Mouse (Mus musculus) kidney, adult 2 months (tissue): Measurements from ENCODE around the gene Tcf23. TPM values are rescaled to one million over a fixed set of nuclear protein-coding genes. Genes with fewer than 3 reads are reported as not detected.

ENCODE experiments used
- DNase-seq: peaks from one replicate; pipeline ENCODE4 v3.0.0; 2021
- H3K27ac ChIP-seq: fragments of 200-500 bp; 2 replicates; pipeline ENCODE4 v1.5.1; 2012; ENCODE audit warnings: low read depth, low read length, control low read depth, inconsistent platforms; ENCODE audit not compliant: insufficient read depth
- H3K27me3 ChIP-seq: fragments of 200-500 bp; replicated peaks from 2 replicates; pipeline ENCODE4 v1.6.1; 2012; ENCODE audit warnings: mild to moderate bottlenecking, moderate library complexity, low read length, inconsistent platforms; ENCODE audit not compliant: control insufficient read depth, insufficient read depth
- H3K36me3 ChIP-seq: fragments of 200-500 bp; 2 replicates; pipeline ENCODE4 v1.6.1; 2012; ENCODE audit warnings: mild to moderate bottlenecking, moderate library complexity, low read length, inconsistent platforms; ENCODE audit not compliant: control insufficient read depth, insufficient read depth
- H3K4me1 ChIP-seq: fragments of 200-500 bp; 2 replicates; pipeline ENCODE4 v1.6.1; 2011; ENCODE audit warnings: low read length; ENCODE audit not compliant: control insufficient read depth, insufficient read depth
- H3K4me3 ChIP-seq: fragments of 200-500 bp; 2 replicates; pipeline ENCODE4 v1.5.1; 2011; ENCODE audit warnings: mild to moderate bottlenecking, low read depth, low read length, control low read depth; ENCODE audit not compliant: insufficient read depth
- CTCF ChIP-seq: fragments of 200-500 bp; conservative IDR thresholded peaks from 2 replicates; pipeline ENCODE4 v1.5.1; 2011; ENCODE audit warnings: low read depth, mild to moderate bottlenecking, control low read depth, low read length, moderate library complexity, mixed read lengths; ENCODE audit not compliant: insufficient read depth, insufficient read length
- POLR2A ChIP-seq: fragments of 200-500 bp; IDR thresholded peaks from one replicate; pipeline ENCODE4 v1.6.1; 2011; ENCODE audit warnings: low read depth, low read length, control low read depth
- WGBS: fragments of 180-500 bp; shearing (Covaris S2); methylation state at CpG from one replicate; pipeline ENCODE4 v1.1.7; 2018; 5-methylcytosine and 5-hydroxymethylcytosine counted together
- polyA plus RNA-seq: library from polyadenylated mRNA; depleted of rRNA; stranded (reverse); fragments of >200 nt; gene quantifications from 2 replicates; pipeline ENCODE4 v1.2.3, GENCODE M21; 2012

Gene Tcf23
- polyA plus RNA-seq, 1 experiment = 0.16 TPM

GRCm38 (mm10) chr5:30957891-30958290 lies 10.6 kb upstream of the Tcf23 start:
- 86% methylated on average over 6 of the region's 6 CpGs for WGBS
- H3K4me1 ChIP-seq = peaks cover 17% of the 10 kb centered on the region
- TF ChIP-seq CTCF (no peak), POLR2A (peak; percentile 24)
- H3K27me3 ChIP-seq = no peaks in the 10 kb centered on the region
- DNase-seq = no peak
- no peak overlapping the region for H3K4me3 ChIP-seq
- no peak overlapping the region for H3K27ac ChIP-seq
- peaks cover 1% of the 10 kb centered on the region; the same call in 1 of the 2 replicates for H3K36me3 ChIP-seq

DNA sequence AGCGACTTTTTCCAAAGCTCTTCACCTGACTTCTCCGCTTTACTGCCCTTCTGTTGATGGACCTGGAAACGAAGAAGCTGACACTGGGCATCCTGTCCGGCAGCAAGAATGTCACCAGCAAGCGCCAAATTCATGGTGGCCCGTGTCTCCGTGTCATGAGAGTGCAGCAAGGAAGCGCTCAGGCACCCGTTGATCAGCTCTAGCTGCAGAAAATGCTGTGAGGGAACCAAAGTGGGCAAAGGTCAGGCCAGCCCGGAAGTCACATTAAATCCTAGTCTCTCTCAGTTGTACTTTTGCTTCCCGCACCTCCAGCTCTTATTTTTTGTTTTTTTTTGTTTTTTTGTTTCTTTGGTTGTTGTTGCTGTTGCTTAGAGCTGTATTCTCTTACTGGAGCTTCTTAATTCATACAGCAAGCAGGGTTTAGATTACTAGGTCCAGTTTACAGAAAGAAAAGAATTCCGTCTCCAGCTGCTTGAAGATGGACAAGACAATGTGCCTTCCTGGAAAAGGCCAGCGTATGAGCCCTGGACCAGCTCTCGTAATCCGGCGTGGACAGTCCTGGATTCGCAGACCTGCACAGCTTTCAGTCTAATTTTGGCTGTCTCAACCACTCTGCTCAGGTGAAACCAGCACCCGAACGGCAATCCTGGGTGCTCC lies 9.1 kb upstream of the Tcf23 start:
- peaks cover 17% of the 10 kb centered on the region for H3K4me1 ChIP-seq
- 8% methylated on average over 19 of the region's 19 CpGs for WGBS
- peak overlapping the region; percentile 94 for H3K4me3 ChIP-seq
- TF ChIP-seq POLR2A (no peak), CTCF (no peak)
- peak overlapping the region; percentile 79 for H3K27ac ChIP-seq
- H3K36me3 ChIP-seq = peaks cover 1% of the 10 kb centered on the region; the same call in 1 of the 2 replicates
- peak; percentile 79 for DNase-seq
- H3K27me3 ChIP-seq = no peaks in the 10 kb centered on the region

DNA sequence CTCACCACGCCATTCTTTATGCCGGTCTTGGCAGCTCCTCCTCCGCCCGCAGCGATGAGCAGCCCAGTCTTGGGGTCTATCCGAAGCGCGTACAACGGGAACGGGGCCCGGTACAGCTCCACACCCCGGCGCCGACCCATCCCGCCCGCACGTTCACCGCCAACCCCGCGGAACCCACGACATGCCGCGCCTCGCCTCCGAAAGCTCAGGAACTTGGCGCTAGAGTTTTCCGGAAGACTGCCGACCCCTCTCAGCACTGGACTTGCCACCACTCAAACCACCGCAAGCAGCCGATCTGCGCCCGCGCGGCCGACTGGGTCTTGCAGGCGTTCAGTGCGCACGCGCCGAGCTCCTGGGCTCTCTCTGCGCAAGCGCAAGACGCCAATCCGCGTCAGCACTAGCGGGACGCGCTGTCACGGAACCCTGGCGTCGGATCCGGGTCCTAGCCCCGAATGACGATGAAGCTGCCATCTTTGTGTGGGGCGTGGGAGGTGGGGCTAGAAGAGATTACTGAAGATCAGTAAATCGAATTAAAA lies 8.4 kb upstream of the Tcf23 start, which contains the start of gene Preb:
TSS of gene Preb (minus strand) at position 396 of the 536 bp plus-strand sequence.
- peak; percentile 99 for DNase-seq
- 1% methylated on average over 56 of the region's 56 CpGs for WGBS
- Histone ChIP-seq H3K27ac (peak within 1 kb of the TSS; percentile 86), H3K27me3 (no peaks in the 10 kb centered on the region), H3K4me1 (peaks cover 17% of the 10 kb centered on the region), H3K4me3 (peak within 1 kb of the TSS; percentile 94), H3K36me3 (peaks cover 1% of the 10 kb centered on the region; the same call in 1 of the 2 replicates)
- TF ChIP-seq CTCF = no peak
- TF ChIP-seq POLR2A = peak; percentile 63

GRCm38 (mm10) chr5:30960814-30961213 lies 7.6 kb upstream of the Tcf23 start:
- no peak for DNase-seq
- no peak overlapping the region for H3K4me3 ChIP-seq
- H3K4me1 ChIP-seq = peaks cover 17% of the 10 kb centered on the region
- WGBS = 90% methylated on average over 2 of the region's 2 CpGs
- no peak for TF ChIP-seq CTCF
- no peak for TF ChIP-seq POLR2A
- peak overlapping the region; percentile 86; the same call in 1 of the 2 replicates for H3K27ac ChIP-seq
- no peaks in the 10 kb centered on the region for H3K27me3 ChIP-seq
- 0 out of 2 replicates have a peak, but pooled peaks cover 1% of the 10 kb centered on the region for H3K36me3 ChIP-seq

- Histone ChIP-seq H3K4me1 (peaks cover 17% of the 10 kb centered on the region), H3K4me3 (no peak overlapping the region), H3K27ac (peak overlapping the region; percentile 41; the same call in 1 of the 2 replicates), H3K27me3 (no peaks in the 10 kb centered on the region), H3K36me3 (0 out of 2 replicates have a peak, but pooled peaks cover 1% of the 10 kb centered on the region)
- TF ChIP-seq POLR2A = no peak
- no peak for TF ChIP-seq CTCF
- 52% methylated on average over 10 of the region's 10 CpGs for WGBS
- peak; percentile 59 for DNase-seq
Measured at GRCm38 (mm10) chr5:30961545-30962505, 6.6 kb upstream of the Tcf23 start.

DNA sequence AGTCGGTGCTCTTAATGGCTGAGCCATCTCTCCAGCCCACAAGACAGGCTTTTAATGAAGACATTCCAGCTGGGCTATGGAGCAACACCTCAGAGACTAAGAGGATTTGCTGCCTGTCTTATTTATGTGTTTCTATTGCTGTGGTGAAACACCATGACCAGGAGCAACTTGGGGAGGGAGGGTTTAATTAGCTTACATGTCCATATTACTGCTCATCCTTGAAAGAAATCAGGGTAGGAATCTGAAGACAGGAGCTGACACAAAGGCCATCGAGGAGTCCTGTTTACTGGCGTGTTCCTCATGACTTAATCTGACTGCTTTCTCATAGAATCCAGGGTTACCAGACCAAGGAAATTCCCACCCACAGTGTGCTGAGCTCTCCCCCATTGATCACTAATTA lies 4.5 kb upstream of the Tcf23 start:
- TF ChIP-seq POLR2A = no peak
- no peak for TF ChIP-seq CTCF
- WGBS = 58% methylated on average over 3 of the region's 3 CpGs
- H3K27me3 ChIP-seq = no peaks in the 10 kb centered on the region
- no peak for DNase-seq
- H3K4me1 ChIP-seq = peaks cover 5% of the 10 kb centered on the region; the same call in 1 of the 2 replicates
- H3K27ac ChIP-seq = no peak overlapping the region
- no peaks in the 10 kb centered on the region for H3K36me3 ChIP-seq
- no peak overlapping the region for H3K4me3 ChIP-seq

DNA sequence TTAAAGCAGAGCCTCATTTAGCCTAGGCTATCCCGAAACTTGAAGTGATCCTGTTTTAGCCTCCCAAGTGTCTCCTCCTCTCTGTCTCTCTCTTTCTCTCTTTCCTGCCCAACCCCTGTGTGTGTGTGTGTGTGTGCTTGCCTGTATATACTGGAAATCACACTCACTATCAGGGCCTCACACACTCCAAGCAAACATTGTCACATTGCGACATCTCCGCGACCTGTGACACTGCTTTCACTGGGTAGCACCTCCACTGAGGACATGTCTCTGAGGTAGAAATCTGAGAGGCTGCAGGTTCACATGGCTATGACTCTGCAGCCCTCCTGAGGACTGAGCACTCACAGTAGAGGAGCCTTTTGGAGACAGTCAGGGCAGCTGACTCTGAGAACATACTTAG lies 2.3 kb upstream of the Tcf23 start:
- Histone ChIP-seq H3K27ac (no peak overlapping the region), H3K4me3 (no peak overlapping the region), H3K27me3 (no peaks in the 10 kb centered on the region), H3K36me3 (no peaks in the 10 kb centered on the region), H3K4me1 (peaks cover under 1% of the 10 kb centered on the region; the same call in 1 of the 2 replicates)
- TF ChIP-seq CTCF (no peak), POLR2A (no peak)
- no peak for DNase-seq
- 94% methylated on average over 4 of the region's 4 CpGs for WGBS
